Mouse (Mus musculus) heart, adult 11 months (tissue): ENCODE measurements around the gene Gm4881.
A peak's percentile ranks its signal among the peaks of the same experiment; 100 is the strongest.
"Not testable (repeated sequence)": the region's sequence is repeated elsewhere in the genome, so short reads cannot be mapped to it uniquely, and the experiment has no call there.

ENCODE experiments used
- DNase-seq: peaks from one replicate; pipeline ENCODE4 v3.0.0; 2022

The Gm4881 gene

GRCm38 (mm10) chr7:24953966-24954365 is 9.7 kb upstream of the Gm4881 start:
- DNase-seq: peak; percentile 79

GRCm38 (mm10) chr7:24949958-24950623 is 5.8 kb upstream of the Gm4881 start:
- peak; percentile 95 for DNase-seq

GRCm38 (mm10) chr7:24948774-24949173 is 4.5 kb upstream of the Gm4881 start:
- DNase-seq: no peak

GRCm38 (mm10) chr7:24947316-24948048 is 3.2 kb upstream of the Gm4881 start:
- DNase-seq: no peak

GRCm38 (mm10) chr7:24943641-24944040 is 653 bp downstream of the Gm4881 start:
- no peak for DNase-seq

GRCm38 (mm10) chr7:24931651-24932050 is 12.6 kb downstream of the Gm4881 start:
- DNase-seq: no peak

GRCm38 (mm10) chr7:24930475-24930874 is 13.8 kb downstream of the Gm4881 start:
- no peak for DNase-seq

GRCm38 (mm10) chr7:24919728-24920127 is 24.6 kb downstream of the Gm4881 start:
- peak; percentile 98 for DNase-seq

- no peak for DNase-seq
These were observed 25.5 kb downstream of the Gm4881 start for GRCm38 (mm10) chr7:24918763-24919323.

- no peak for DNase-seq
These were observed 31.8 kb downstream of the Gm4881 start for GRCm38 (mm10) chr7:24912480-24912879.

GRCm38 (mm10) chr7:24907211-24907748 is 37.0 kb downstream of the Gm4881 start:
- peak; percentile 93 for DNase-seq

- DNase-seq: no peak
These were observed 37.7 kb downstream of the Gm4881 start for GRCm38 (mm10) chr7:24906551-24906950.

- peak; percentile 94 for DNase-seq
These were observed 39.4 kb downstream of the Gm4881 start for GRCm38 (mm10) chr7:24904936-24905335.

GRCm38 (mm10) chr7:24904070-24904483 is 40.2 kb downstream of the Gm4881 start:
- DNase-seq: peak; percentile 100

- no peak for DNase-seq
These were observed 40.9 kb downstream of the Gm4881 start for GRCm38 (mm10) chr7:24903444-24903825.

GRCm38 (mm10) chr7:24902630-24903443 is 41.5 kb downstream of the Gm4881 start, which contains the start of gene Arhgef1:
Gene Arhgef1 (plus strand): TSS chr7:24902912.
- DNase-seq: peak; percentile 98

GRCm38 (mm10) chr7:24902264-24902629 is 42.0 kb downstream of the Gm4881 start:
- no peak for DNase-seq

- DNase-seq: peak; percentile 95
These were observed 42.5 kb downstream of the Gm4881 start for GRCm38 (mm10) chr7:24901842-24902241.

- no peak for DNase-seq
These were observed 43.2 kb downstream of the Gm4881 start for GRCm38 (mm10) chr7:24901114-24901513.

- no peak for DNase-seq
These were observed 46.3 kb downstream of the Gm4881 start for GRCm38 (mm10) chr7:24897959-24898358.

- DNase-seq: peak; percentile 92
These were observed 47.1 kb downstream of the Gm4881 start, which contains the start of gene Cd79a for GRCm38 (mm10) chr7:24897224-24897623. Gene Cd79a (plus strand): TSS chr7:24897381.

GRCm38 (mm10) chr7:24896269-24896668 is 48.0 kb downstream of the Gm4881 start:
- peak; percentile 63 for DNase-seq

- not testable (repeated sequence) for DNase-seq
These were observed 48.5 kb downstream of the Gm4881 start for GRCm38 (mm10) chr7:24895749-24896148.
